In genomic region chr19:36641128-36641527, GRCm38 (mm10) we compare ENCODE assay signal across 12 mouse cellular contexts.
DNase-seq lines count a peak whose midpoint lies in the region; ATAC-seq and TF ChIP-seq lines count a peak whose summit lies in the region.
"Had no signal": no experiment of that assay in that cellular context is flagged by ENCODE, and none has a peak within 500 bp of the region (broad histone marks: within the 10 kb centered on the region; RNA-seq: fewer than 3 reads in every experiment).

No protein-coding gene starts in this region.

- H3K27ac ChIP-seq in forebrain, embryonic 14.5 days (ENCODE audit: low read depth, low read length), result no peak overlapping the region
- H3K27ac ChIP-seq in forebrain, embryonic 12.5 days, result no peak overlapping the region
- no peak overlapping the region for H3K27ac ChIP-seq in kidney, postnatal 0 days
- H3K27ac ChIP-seq: hindbrain, embryonic 12.5 days had no signal

- no peak overlapping the region for H3K9ac ChIP-seq in forebrain, embryonic 14.5 days (ENCODE audit: low read length)
- H3K9ac ChIP-seq in forebrain, embryonic 12.5 days, result no peak overlapping the region
- H3K9ac ChIP-seq in kidney, postnatal 0 days (ENCODE audit: low read depth, low read length), result no peak overlapping the region
- H3K9ac ChIP-seq: hindbrain, embryonic 12.5 days had no signal

- no peak for TF ChIP-seq CTCF in kidney, postnatal 0 days (IDR thresholded peaks at IDR 0.05; ENCODE audit: low read depth)

- H3K4me2 ChIP-seq in forebrain, embryonic 14.5 days (ENCODE audit: low read length), result no peak overlapping the region
- no peak overlapping the region for H3K4me2 ChIP-seq in forebrain, embryonic 12.5 days
- H3K4me2 ChIP-seq in kidney, postnatal 0 days (ENCODE audit: low read length), result no peak overlapping the region
- H3K4me2 ChIP-seq: hindbrain, embryonic 12.5 days; liver, embryonic 11.5 days had no signal

- DNase-seq in forebrain, embryonic 14.5 days (ENCODE audit: low spot score), result peak; percentile 71
- peak; percentile 46 for DNase-seq in kidney, postnatal 0 days (ENCODE audit: low spot score)
- no peak for DNase-seq in kidney, adult 9 months
- peak; percentile 52 for DNase-seq in right cerebral cortex, adult 18-20 months
- no peak for DNase-seq in right cerebral cortex, postnatal 4 days
- DNase-seq in cerebellum, postnatal 14 days, result no peak
- DNase-seq in thymus, postnatal 4 days, result no peak
- DNase-seq: kidney, postnatal 36 days had no signal

- 79% methylated on average over 3 of the region's 3 CpGs for WGBS in forebrain, embryonic 14.5 days
- WGBS in forebrain, embryonic 12.5 days, result 93% methylated on average over 3 of the region's 3 CpGs
- WGBS in kidney, postnatal 0 days, result 63% methylated on average over 3 of the region's 3 CpGs

- H3K36me3 ChIP-seq in forebrain, embryonic 14.5 days (ENCODE audit: control insufficient read depth, insufficient read depth, low read length), result no peaks in the 10 kb centered on the region
- no peaks in the 10 kb centered on the region for H3K36me3 ChIP-seq in forebrain, embryonic 12.5 days (replicated peaks)
- no peaks in the 10 kb centered on the region for H3K36me3 ChIP-seq in kidney, postnatal 0 days (ENCODE audit: insufficient read depth, low read length)
- H3K36me3 ChIP-seq: hindbrain, embryonic 12.5 days had no signal

- no peaks in the 10 kb centered on the region for H3K27me3 ChIP-seq in forebrain, embryonic 14.5 days (replicated peaks; ENCODE audit: control insufficient read depth, insufficient read depth, low read length)
- H3K27me3 ChIP-seq in forebrain, embryonic 12.5 days, result no peaks in the 10 kb centered on the region
- H3K27me3 ChIP-seq in kidney, postnatal 0 days (ENCODE audit: insufficient read depth, low read length), result no peaks in the 10 kb centered on the region
- H3K27me3 ChIP-seq: hindbrain, embryonic 12.5 days had no signal

- H3K4me1 ChIP-seq in forebrain, embryonic 14.5 days (ENCODE audit: control insufficient read depth, insufficient read depth, low read length), result no peaks in the 10 kb centered on the region
- no peaks in the 10 kb centered on the region for H3K4me1 ChIP-seq in forebrain, embryonic 12.5 days
- 0 out of 2 replicates have a peak, but pooled peaks cover 3% of the 10 kb centered on the region for H3K4me1 ChIP-seq in kidney, postnatal 0 days (replicated peaks; ENCODE audit: insufficient read depth, low read length)
- H3K4me1 ChIP-seq: hindbrain, embryonic 12.5 days had no signal

- peak; percentile 48; the same call in 1 of the 2 replicates for ATAC-seq in forebrain, embryonic 14.5 days
- ATAC-seq in forebrain, embryonic 12.5 days (ENCODE audit: low FRiP score), result no peak
- no peak for ATAC-seq in kidney, postnatal 0 days (replicated peaks; ENCODE audit: low FRiP score, low read depth)

- H3K4me3 ChIP-seq in forebrain, embryonic 14.5 days (ENCODE audit: low read depth, low read length), result no peak overlapping the region
- H3K4me3 ChIP-seq in forebrain, embryonic 12.5 days (replicated peaks), result no peak overlapping the region
- H3K4me3 ChIP-seq in kidney, postnatal 0 days (replicated peaks; ENCODE audit: low read depth, low read length), result no peak overlapping the region
- H3K4me3 ChIP-seq: erythroblast, embryonic 14.5 days; hindbrain, embryonic 12.5 days had no signal

- H3K9me3 ChIP-seq in forebrain, embryonic 14.5 days (replicated peaks; ENCODE audit: control insufficient read depth, low read length), result no peaks in the 10 kb centered on the region
- H3K9me3 ChIP-seq in forebrain, embryonic 12.5 days, result no peaks in the 10 kb centered on the region
- no peaks in the 10 kb centered on the region; the same call in 1 of the 2 replicates for H3K9me3 ChIP-seq in kidney, postnatal 0 days (replicated peaks; ENCODE audit: low read length)

Comparison
In these comparisons a context has a peak if more than half of its experiments do, and no peak if none do; other contexts are left out.
1. DNase-seq: peak in forebrain, embryonic 14.5 days (single experiment), kidney, postnatal 0 days (single experiment) and right cerebral cortex, adult 18-20 months (single experiment); none in kidney, adult 9 months (single experiment), right cerebral cortex, postnatal 4 days (single experiment), cerebellum, postnatal 14 days (0 of 2) and thymus, postnatal 4 days (single experiment).